ENCODE assay signal across 14 mouse cellular contexts in the genomic region with DNA sequence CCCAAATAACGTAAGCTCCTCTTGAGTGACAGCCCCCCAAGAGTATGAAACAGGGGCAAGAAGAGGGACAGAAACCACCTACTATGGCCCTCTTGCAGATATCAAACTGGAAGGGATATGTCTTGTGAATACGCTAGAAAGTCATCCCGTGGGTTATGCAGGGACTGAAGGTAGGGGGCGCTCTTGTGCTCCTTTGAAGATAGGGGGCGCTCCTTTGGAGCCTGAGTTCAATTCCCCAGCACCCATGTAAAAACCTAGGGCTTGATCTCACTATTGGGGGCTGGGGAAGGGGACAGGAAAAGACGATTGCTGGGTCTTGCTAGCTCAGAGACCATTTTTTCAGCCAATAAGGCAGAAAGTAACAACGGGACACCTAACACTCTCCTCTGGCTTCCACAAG.
DNase-seq lines count a peak whose midpoint lies in the region; ATAC-seq and TF ChIP-seq lines count a peak whose summit lies in the region.
"Had no signal": no experiment of that assay in that cellular context is flagged by ENCODE, and none has a peak within 500 bp of the region (broad histone marks: within the 10 kb centered on the region; RNA-seq: fewer than 3 reads in every experiment).

No protein-coding gene starts in this region.

- no peak overlapping the region for H3K4me3 ChIP-seq in hindbrain, postnatal 0 days (ENCODE audit: low read length)
- H3K4me3 ChIP-seq in hindbrain, embryonic 14.5 days (replicated peaks; ENCODE audit: low read length), result no peak overlapping the region
- H3K4me3 ChIP-seq in midbrain, postnatal 0 days (ENCODE audit: low read depth, low read length), result no peak overlapping the region
- H3K4me3 ChIP-seq in midbrain, embryonic 16.5 days (ENCODE audit: low read depth, low read length), result no peak overlapping the region
- H3K4me3 ChIP-seq in liver, embryonic 13.5 days (replicated peaks), result no peak overlapping the region
- no peak overlapping the region for H3K4me3 ChIP-seq in hindbrain, embryonic 11.5 days (ENCODE audit: low read depth, low read length)
- H3K4me3 ChIP-seq: forebrain, embryonic 13.5 days; heart, embryonic 10.5 days; midbrain, embryonic 13.5 days had no signal

- H3K36me3 ChIP-seq in hindbrain, postnatal 0 days (ENCODE audit: insufficient read depth, low read length), result no peaks in the 10 kb centered on the region
- H3K36me3 ChIP-seq in hindbrain, embryonic 14.5 days (replicated peaks; ENCODE audit: control insufficient read depth, insufficient read depth), result no peaks in the 10 kb centered on the region
- no peaks in the 10 kb centered on the region for H3K36me3 ChIP-seq in midbrain, postnatal 0 days (ENCODE audit: insufficient read depth, low read length)
- H3K36me3 ChIP-seq in midbrain, embryonic 16.5 days (ENCODE audit: control insufficient read depth, insufficient read depth, low read length), result no peaks in the 10 kb centered on the region
- H3K36me3 ChIP-seq in liver, embryonic 13.5 days, result no peaks in the 10 kb centered on the region
- no peaks in the 10 kb centered on the region for H3K36me3 ChIP-seq in hindbrain, embryonic 11.5 days (ENCODE audit: control insufficient read depth, insufficient read depth, low read length)
- H3K36me3 ChIP-seq: heart, embryonic 10.5 days had no signal

- ATAC-seq in hindbrain, postnatal 0 days, result no peak
- no peak for ATAC-seq in hindbrain, embryonic 14.5 days (ENCODE audit: low FRiP score)
- ATAC-seq in midbrain, postnatal 0 days (ENCODE audit: low FRiP score), result no peak
- ATAC-seq in midbrain, embryonic 16.5 days, result no peak
- ATAC-seq in liver, embryonic 13.5 days (ENCODE audit: low read depth), result no peak
- no peak for ATAC-seq in hindbrain, embryonic 11.5 days (ENCODE audit: low FRiP score)
- ATAC-seq: forebrain, embryonic 13.5 days; hindbrain, embryonic 16.5 days; midbrain, embryonic 13.5 days had no signal

- H3K27me3 ChIP-seq in hindbrain, postnatal 0 days (ENCODE audit: insufficient read depth, low read length), result no peaks in the 10 kb centered on the region
- H3K27me3 ChIP-seq in hindbrain, embryonic 14.5 days (ENCODE audit: control insufficient read depth, insufficient read depth, low read length), result no peaks in the 10 kb centered on the region
- no peaks in the 10 kb centered on the region for H3K27me3 ChIP-seq in midbrain, postnatal 0 days (ENCODE audit: insufficient read depth, low read length)
- no peaks in the 10 kb centered on the region for H3K27me3 ChIP-seq in midbrain, embryonic 16.5 days (ENCODE audit: control insufficient read depth, insufficient read depth, low read depth, low read length)
- H3K27me3 ChIP-seq in liver, embryonic 13.5 days, result no peaks in the 10 kb centered on the region
- H3K27me3 ChIP-seq in hindbrain, embryonic 11.5 days (ENCODE audit: control insufficient read depth, insufficient read depth, low read length), result no peaks in the 10 kb centered on the region
- H3K27me3 ChIP-seq: forebrain, embryonic 13.5 days; midbrain, embryonic 13.5 days had no signal

- H3K4me2 ChIP-seq in hindbrain, postnatal 0 days (ENCODE audit: low read depth, low read length), result no peak overlapping the region
- H3K4me2 ChIP-seq in hindbrain, embryonic 14.5 days (replicated peaks), result no peak overlapping the region
- H3K4me2 ChIP-seq in midbrain, postnatal 0 days (ENCODE audit: low read depth, low read length, poor library complexity, severe bottlenecking), result no peak overlapping the region
- H3K4me2 ChIP-seq in midbrain, embryonic 16.5 days (ENCODE audit: low read length), result no peak overlapping the region
- no peak overlapping the region for H3K4me2 ChIP-seq in liver, embryonic 13.5 days
- no peak overlapping the region for H3K4me2 ChIP-seq in hindbrain, embryonic 11.5 days (replicated peaks; ENCODE audit: low read depth, low read length)
- H3K4me2 ChIP-seq: forebrain, embryonic 13.5 days; midbrain, embryonic 13.5 days had no signal

- no peaks in the 10 kb centered on the region for H3K4me1 ChIP-seq in hindbrain, postnatal 0 days (ENCODE audit: insufficient read depth, low read length)
- no peaks in the 10 kb centered on the region for H3K4me1 ChIP-seq in hindbrain, embryonic 14.5 days (replicated peaks; ENCODE audit: control insufficient read depth, insufficient read depth, low read length)
- no peaks in the 10 kb centered on the region for H3K4me1 ChIP-seq in midbrain, postnatal 0 days (ENCODE audit: insufficient read depth, low read length)
- no peaks in the 10 kb centered on the region for H3K4me1 ChIP-seq in midbrain, embryonic 16.5 days (ENCODE audit: control insufficient read depth, insufficient read depth, low read length)
- H3K4me1 ChIP-seq in liver, embryonic 13.5 days (replicated peaks), result peaks cover 51% of the 10 kb centered on the region
- H3K4me1 ChIP-seq in hindbrain, embryonic 11.5 days (replicated peaks; ENCODE audit: control insufficient read depth, insufficient read depth, low read length), result no peaks in the 10 kb centered on the region

- H3K9ac ChIP-seq in hindbrain, postnatal 0 days (replicated peaks; ENCODE audit: low read length), result no peak overlapping the region
- H3K9ac ChIP-seq in hindbrain, embryonic 14.5 days, result no peak overlapping the region
- H3K9ac ChIP-seq in midbrain, postnatal 0 days (replicated peaks; ENCODE audit: low read length, poor library complexity, severe bottlenecking), result no peak overlapping the region
- no peak overlapping the region for H3K9ac ChIP-seq in midbrain, embryonic 16.5 days (ENCODE audit: low read depth, low read length)
- H3K9ac ChIP-seq in liver, embryonic 13.5 days, result no peak overlapping the region
- H3K9ac ChIP-seq in hindbrain, embryonic 11.5 days (ENCODE audit: low read depth, low read length), result no peak overlapping the region
- H3K9ac ChIP-seq: forebrain, embryonic 13.5 days; midbrain, embryonic 13.5 days had no signal

- no peak for DNase-seq in hindbrain, postnatal 0 days (ENCODE audit: low spot score)
- no peak for DNase-seq in hindbrain, embryonic 14.5 days (ENCODE audit: low spot score)
- no peak for DNase-seq in midbrain, postnatal 0 days (ENCODE audit: low spot score)
- peak; percentile 68 for DNase-seq in R1 (ENCODE audit: low read depth, low spot score)
- DNase-seq in liver, embryonic 13.5 days, result no peak
- DNase-seq in urinary bladder, adult 2 months (ENCODE audit: low spot score), result no peak
- DNase-seq in hindbrain, embryonic 11.5 days (ENCODE audit: low spot score), result no peak
- DNase-seq: cerebellum, adult 8-10 months; heart, postnatal 14 days had no signal

- 59% methylated on average over 7 of the region's 7 CpGs for WGBS in hindbrain, postnatal 0 days
- WGBS in hindbrain, embryonic 14.5 days, result 66% methylated on average over 7 of the region's 7 CpGs
- 66% methylated on average over 7 of the region's 7 CpGs for WGBS in midbrain, postnatal 0 days
- 64% methylated on average over 7 of the region's 7 CpGs for WGBS in midbrain, embryonic 16.5 days
- WGBS in liver, embryonic 13.5 days (ENCODE audit: insufficient replicate concordance), result 43% methylated on average over 7 of the region's 7 CpGs
- WGBS in hindbrain, embryonic 11.5 days, result 57% methylated on average over 7 of the region's 7 CpGs

- H3K27ac ChIP-seq in hindbrain, postnatal 0 days, result no peak overlapping the region
- H3K27ac ChIP-seq in hindbrain, embryonic 14.5 days, result no peak overlapping the region
- H3K27ac ChIP-seq in midbrain, postnatal 0 days (ENCODE audit: low read depth, low read length), result no peak overlapping the region
- no peak overlapping the region for H3K27ac ChIP-seq in midbrain, embryonic 16.5 days (ENCODE audit: low read length)
- H3K27ac ChIP-seq in liver, embryonic 13.5 days, result 0 out of 2 replicates have a peak overlapping the region, but pooled peaks have one; percentile 29
- no peak overlapping the region for H3K27ac ChIP-seq in hindbrain, embryonic 11.5 days (ENCODE audit: low read depth, low read length)
- H3K27ac ChIP-seq: forebrain, embryonic 13.5 days; heart, embryonic 10.5 days; midbrain, embryonic 13.5 days had no signal

- H3K9me3 ChIP-seq in hindbrain, postnatal 0 days (ENCODE audit: low read length), result no peaks in the 10 kb centered on the region
- no peaks in the 10 kb centered on the region for H3K9me3 ChIP-seq in hindbrain, embryonic 14.5 days (ENCODE audit: control insufficient read depth, low read length)
- no peaks in the 10 kb centered on the region for H3K9me3 ChIP-seq in midbrain, postnatal 0 days (ENCODE audit: low read length)
- H3K9me3 ChIP-seq in midbrain, embryonic 16.5 days (replicated peaks; ENCODE audit: control insufficient read depth, low read length, poor library complexity, severe bottlenecking), result no peaks in the 10 kb centered on the region; the same call in 1 of the 2 replicates
- H3K9me3 ChIP-seq in liver, embryonic 13.5 days (replicated peaks), result no peaks in the 10 kb centered on the region
- H3K9me3 ChIP-seq in hindbrain, embryonic 11.5 days (ENCODE audit: control insufficient read depth, low read length), result no peaks in the 10 kb centered on the region
- H3K9me3 ChIP-seq: midbrain, embryonic 13.5 days had no signal

- peak; percentile 47 for TF ChIP-seq CTCF in hindbrain, postnatal 0 days (IDR thresholded peaks at IDR 0.05; ENCODE audit: low read depth)
- TF ChIP-seq CTCF in midbrain, postnatal 0 days (IDR thresholded peaks at IDR 0.05), result peak; percentile 49
